Comparison of ENCODE assay signal across 8 mouse cellular contexts in genomic region chr1:59684819-59685755, GRCm38 (mm10). TPM values are rescaled to one million over a fixed set of nuclear protein-coding genes. Genes with fewer than 3 reads are reported as not detected.
DNase-seq lines count a peak whose midpoint lies in the region; ATAC-seq and TF ChIP-seq lines count a peak whose summit lies in the region.

TSS of gene Nop58 (plus strand) at chr1:59684971.

- no peaks in the 10 kb centered on the region for H3K9me3 ChIP-seq in hindbrain, postnatal 0 days (ENCODE audit: low read length)

- peak; percentile 97 for DNase-seq in ZHBTc4 (ENCODE audit: low read depth, low spot score)
- DNase-seq in gastrocnemius, adult 2 months, result peak; percentile 88
- peak; percentile 98 for DNase-seq in hindbrain, postnatal 0 days (ENCODE audit: low spot score)
- DNase-seq in left cerebral cortex, adult 2 months (ENCODE audit: extremely low spot score in 1 of 2, low spot score in 2 of 2), result peak; percentile 79 to 88
- peak; percentile 92 to 93 for DNase-seq in right cerebral cortex, adult 2 months (ENCODE audit: low spot score in 2 of 2)
- peak; percentile 86 for DNase-seq in urinary bladder, postnatal 14 days (ENCODE audit: low spot score)

- H3K36me3 ChIP-seq in hindbrain, postnatal 0 days (ENCODE audit: insufficient read depth, low read length), result no peaks in the 10 kb centered on the region

- no peak for TF ChIP-seq CTCF in gastrocnemius, adult 2 months (IDR thresholded peaks at IDR 0.05)
- TF ChIP-seq CTCF in hindbrain, postnatal 0 days (IDR thresholded peaks at IDR 0.05; ENCODE audit: low read depth), result peak; percentile 19
- TF ChIP-seq CTCF in left cerebral cortex, adult 2 months (IDR thresholded peaks at IDR 0.05), result no peak

- H3K4me3 ChIP-seq in gastrocnemius, adult 2 months, result peak within 1 kb of the TSS; percentile 83
- peak within 1 kb of the TSS; percentile 86 for H3K4me3 ChIP-seq in hindbrain, postnatal 0 days (ENCODE audit: low read length)
- peak within 1 kb of the TSS; percentile 93 for H3K4me3 ChIP-seq in left cerebral cortex, adult 2 months

- H3K27ac ChIP-seq in gastrocnemius, adult 2 months, result peak within 1 kb of the TSS; percentile 86
- H3K27ac ChIP-seq in hindbrain, postnatal 0 days, result peak within 1 kb of the TSS; percentile 93
- H3K27ac ChIP-seq in left cerebral cortex, adult 2 months, result peak within 1 kb of the TSS; percentile 45

- peak within 1 kb of the TSS; percentile 86 for H3K4me2 ChIP-seq in hindbrain, postnatal 0 days (ENCODE audit: low read depth, low read length)

- intact Hi-C loops in gastrocnemius, adult 2 months (cut with DNase I), result loop anchor here (10.0 kb wide), 2 partner anchors 200 to 410 kb away; partner anchors contain the start of genes Carf, Fzd7 and Wdr12
- intact Hi-C loops in left cerebral cortex, adult 2 months (cut with DNase I), result loop anchor here (2.0 kb wide), 1 partner anchor 14 kb away; the partner anchor contains the start of gene Sumo1

- H3K4me1 ChIP-seq in hindbrain, postnatal 0 days (ENCODE audit: insufficient read depth, low read length), result peaks cover 14% of the 10 kb centered on the region

- peak; percentile 97 for ATAC-seq in common myeloid progenitor, adult 5-6 weeks (replicated peaks; ENCODE audit: low read depth, poor library complexity, severe bottlenecking)
- ATAC-seq in hindbrain, postnatal 0 days, result peak; percentile 99
- ATAC-seq in megakaryocyte, adult 5-6 weeks (ENCODE audit: poor library complexity, severe bottlenecking), result peak; percentile 99

- WGBS in hindbrain, postnatal 0 days, result under 1% methylated on average over 49 of the region's 49 CpGs

- H3K27me3 ChIP-seq in hindbrain, postnatal 0 days (ENCODE audit: insufficient read depth, low read length), result no peaks in the 10 kb centered on the region

- H3K9ac ChIP-seq in hindbrain, postnatal 0 days (replicated peaks; ENCODE audit: low read length), result peak within 1 kb of the TSS; percentile 73

RNA-seq across cellular contexts. Expression of gene Nop58, which starts in this region (rescaled TPM):
- 2,005 and 2,043 TPM in 2 replicates for total RNA-seq in common myeloid progenitor, adult 5-6 weeks (2017)
- 10 to 100 TPM; 25.8 to 28.6 TPM for total RNA-seq in gastrocnemius, adult 2 months (2021)
- total RNA-seq in hindbrain, postnatal 0 days (2014; rRNA removed), result 41.6 and 80.7 TPM in 2 replicates
- polyA plus RNA-seq in hindbrain, postnatal 0 days (2015; fragmentation: Nextera tagmentation; extraction: Ambion mirVana), result 136 and 146 TPM in 2 replicates
- total RNA-seq in left cerebral cortex, adult 2 months (2021), result 10 to 100 TPM; 50.7 to 51.3 TPM
- 36.6 and 56.2 TPM in 2 replicates for total RNA-seq in megakaryocyte, adult 5-6 weeks (2015)
- 280 and 284 TPM in 2 replicates for total RNA-seq in megakaryocyte, adult 5-6 weeks (2017)

Comparison
In these comparisons a context has a peak if more than half of its experiments do, and no peak if none do; other contexts are left out.
1. Peak in every context shown above with its lines: DNase-seq, ATAC-seq, H3K4me3 ChIP-seq and H3K27ac ChIP-seq.